Mouse (Mus musculus): ENCODE measurements at regions not wholly inside any gene's neighbourhood (a gene's known extent, or its start where the extent isn't known, plus 50 kb on each side); places are given as distances from the start of the nearest gene placed in this dataset.

DNA sequence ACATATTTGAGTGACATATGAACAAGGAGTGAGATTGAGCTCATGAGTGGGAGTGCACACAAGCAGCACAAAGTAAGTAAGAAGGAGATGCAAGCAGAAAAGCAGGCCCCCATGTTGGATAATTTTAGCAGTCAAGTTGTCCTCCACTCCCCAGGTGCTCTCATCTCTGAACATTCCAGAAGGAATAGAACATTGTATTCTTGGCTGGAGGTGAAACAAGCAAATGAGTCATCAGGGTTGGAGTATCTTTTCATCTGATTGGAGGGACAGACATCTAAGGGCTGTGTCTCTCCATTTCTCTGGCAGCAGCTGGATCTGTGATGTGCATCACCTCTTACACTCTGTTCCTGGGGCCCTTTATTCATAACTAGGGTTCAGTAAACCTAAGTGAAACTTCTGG, 122.7 kb downstream of the Cldn1 start:
- no peaks in the 10 kb centered on the region for H3K36me3 ChIP-seq (ENCODE audit: control insufficient read depth, insufficient read depth, low read length)
- H3K27me3 ChIP-seq (replicated peaks; ENCODE audit: control insufficient read depth, insufficient read depth, low read length), result no peaks in the 10 kb centered on the region
- no peak overlapping the region for H3K4me2 ChIP-seq (ENCODE audit: low read depth, low read length)
- H3K9ac ChIP-seq (ENCODE audit: low read depth, low read length), result no peak overlapping the region
- no peak overlapping the region for H3K4me3 ChIP-seq (ENCODE audit: low read length)
- H3K9me3 ChIP-seq (ENCODE audit: control insufficient read depth, low read length), result no peaks in the 10 kb centered on the region
- H3K27ac ChIP-seq (ENCODE audit: low read length), result no peak overlapping the region
- H3K4me1 ChIP-seq (ENCODE audit: control insufficient read depth, insufficient read depth, low read length), result no peaks in the 10 kb centered on the region
- no peak for ATAC-seq

GRCm38 (mm10) chr16:26247926-26248325, 123.7 kb downstream of the Cldn1 start:
- 62% methylated on average over 1 of the region's 1 CpGs for WGBS
- Histone ChIP-seq H3K36me3 (ENCODE audit: control insufficient read depth, insufficient read depth, low read length) (no peaks in the 10 kb centered on the region), H3K9ac (ENCODE audit: low read depth, low read length) (no peak overlapping the region), H3K4me2 (ENCODE audit: low read depth, low read length) (no peak overlapping the region), H3K27me3 (replicated peaks; ENCODE audit: control insufficient read depth, insufficient read depth, low read length) (no peaks in the 10 kb centered on the region), H3K4me3 (ENCODE audit: low read length) (no peak overlapping the region), H3K9me3 (ENCODE audit: control insufficient read depth, low read length) (no peaks in the 10 kb centered on the region), H3K4me1 (ENCODE audit: control insufficient read depth, insufficient read depth, low read length) (no peaks in the 10 kb centered on the region), H3K27ac (ENCODE audit: low read length) (no peak overlapping the region)
- no peak for ATAC-seq

DNA sequence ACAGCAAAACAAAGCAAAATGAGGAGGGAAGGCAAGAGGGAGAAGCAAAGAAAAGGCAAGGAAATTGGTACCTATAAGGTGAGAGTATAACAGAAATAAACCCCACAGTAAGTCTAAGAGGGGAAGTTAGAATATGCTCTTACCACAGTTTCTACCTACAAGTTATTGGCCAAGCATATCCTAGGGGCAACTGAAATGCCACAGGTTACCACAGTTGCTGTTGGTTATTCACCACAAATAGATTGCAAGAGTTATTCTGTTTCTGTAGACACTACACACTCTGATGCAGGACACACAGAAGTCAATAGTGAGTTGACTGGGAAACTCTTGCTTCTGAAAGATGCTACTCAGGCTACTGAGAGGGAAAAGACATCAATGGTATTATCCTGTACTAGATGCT, 129.7 kb upstream of the P3h2 start:
- Histone ChIP-seq H3K27ac (ENCODE audit: low read length) (no peak overlapping the region), H3K36me3 (ENCODE audit: control insufficient read depth, insufficient read depth, low read length) (no peaks in the 10 kb centered on the region), H3K4me1 (ENCODE audit: control insufficient read depth, insufficient read depth, low read length) (no peaks in the 10 kb centered on the region), H3K9ac (ENCODE audit: low read depth, low read length) (no peak overlapping the region), H3K4me2 (ENCODE audit: low read depth, low read length) (no peak overlapping the region), H3K27me3 (replicated peaks; ENCODE audit: control insufficient read depth, insufficient read depth, low read length) (no peaks in the 10 kb centered on the region), H3K4me3 (ENCODE audit: low read length) (no peak overlapping the region), H3K9me3 (ENCODE audit: control insufficient read depth, low read length) (no peaks in the 10 kb centered on the region)
- no peak for ATAC-seq

GRCm38 (mm10) chr16:26234113-26234512, 128.5 kb upstream of the P3h2 start:
- Histone ChIP-seq H3K9me3 (ENCODE audit: control insufficient read depth, low read length) (no peaks in the 10 kb centered on the region), H3K4me3 (ENCODE audit: low read length) (no peak overlapping the region), H3K4me2 (ENCODE audit: low read depth, low read length) (no peak overlapping the region), H3K36me3 (ENCODE audit: control insufficient read depth, insufficient read depth, low read length) (no peaks in the 10 kb centered on the region), H3K4me1 (ENCODE audit: control insufficient read depth, insufficient read depth, low read length) (no peaks in the 10 kb centered on the region), H3K9ac (ENCODE audit: low read depth, low read length) (no peak overlapping the region), H3K27ac (ENCODE audit: low read length) (no peak overlapping the region), H3K27me3 (replicated peaks; ENCODE audit: control insufficient read depth, insufficient read depth, low read length) (no peaks in the 10 kb centered on the region)
- ATAC-seq, result peak; percentile 89
- WGBS, result 3% methylated on average over 3 of the region's 3 CpGs

GRCm38 (mm10) chr16:26231110-26231509, 125.5 kb upstream of the P3h2 start:
- no peak for ATAC-seq
- no peak overlapping the region for H3K4me2 ChIP-seq (ENCODE audit: low read depth, low read length)
- no peaks in the 10 kb centered on the region for H3K27me3 ChIP-seq (replicated peaks; ENCODE audit: control insufficient read depth, insufficient read depth, low read length)
- H3K9me3 ChIP-seq (ENCODE audit: control insufficient read depth, low read length), result no peaks in the 10 kb centered on the region
- H3K9ac ChIP-seq (ENCODE audit: low read depth, low read length), result no peak overlapping the region
- no peak overlapping the region for H3K4me3 ChIP-seq (ENCODE audit: low read length)
- no peaks in the 10 kb centered on the region for H3K4me1 ChIP-seq (ENCODE audit: control insufficient read depth, insufficient read depth, low read length)
- H3K36me3 ChIP-seq (ENCODE audit: control insufficient read depth, insufficient read depth, low read length), result no peaks in the 10 kb centered on the region
- WGBS, result 97% methylated on average over 1 of the region's 1 CpGs
- H3K27ac ChIP-seq (ENCODE audit: low read length), result no peak overlapping the region

DNA sequence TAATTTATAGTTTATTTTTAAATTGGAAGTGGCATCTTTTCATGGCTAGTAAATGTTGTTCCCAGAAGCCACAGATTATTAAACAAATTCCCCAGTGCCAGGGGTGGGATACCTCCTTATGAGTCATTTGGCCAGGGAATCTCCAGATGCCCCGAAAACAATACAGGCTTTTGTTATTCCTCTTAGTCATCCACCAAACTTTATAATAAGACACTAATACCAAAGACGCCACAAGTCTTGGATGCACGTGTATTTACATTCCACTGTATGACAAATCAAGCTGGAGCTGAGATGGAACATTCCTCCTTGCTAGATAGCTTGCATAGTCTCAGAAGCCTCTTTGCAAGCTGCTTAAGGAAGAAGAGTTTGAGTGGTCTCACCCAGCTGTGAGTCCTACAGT, 105.8 kb upstream of the P3h2 start:
- no peak overlapping the region for H3K4me2 ChIP-seq (ENCODE audit: low read depth, low read length)
- whole genome bisulfite sequencing, result 48% methylated on average over 3 of the region's 3 CpGs
- no peak for ATAC-seq
- no peaks in the 10 kb centered on the region for H3K36me3 ChIP-seq (ENCODE audit: control insufficient read depth, insufficient read depth, low read length)
- no peaks in the 10 kb centered on the region for H3K4me1 ChIP-seq (ENCODE audit: control insufficient read depth, insufficient read depth, low read length)
- no peak overlapping the region for H3K4me3 ChIP-seq (ENCODE audit: low read length)
- H3K9me3 ChIP-seq (ENCODE audit: control insufficient read depth, low read length), result no peaks in the 10 kb centered on the region
- H3K27ac ChIP-seq (ENCODE audit: low read length), result no peak overlapping the region
- no peak overlapping the region for H3K9ac ChIP-seq (ENCODE audit: low read depth, low read length)
- no peaks in the 10 kb centered on the region for H3K27me3 ChIP-seq (replicated peaks; ENCODE audit: control insufficient read depth, insufficient read depth, low read length)

DNA sequence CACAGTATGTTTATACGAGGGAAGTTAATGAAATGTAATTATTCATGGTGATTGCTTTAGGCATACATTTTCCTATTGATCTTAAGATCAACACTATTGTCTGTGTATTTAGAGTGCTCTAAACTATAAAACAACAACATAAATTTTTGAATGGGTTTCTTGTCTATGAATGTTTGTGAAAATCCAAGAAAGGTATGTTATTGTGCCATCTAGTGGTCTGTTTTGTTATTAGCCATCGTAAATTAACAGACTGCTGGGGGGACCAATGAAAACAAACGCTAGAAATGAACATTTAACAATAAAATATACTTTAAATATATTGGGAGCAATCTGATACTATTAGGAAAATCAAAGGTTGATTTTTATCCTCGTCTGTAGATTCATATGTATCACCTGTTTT, 93.5 kb upstream of the P3h2 start:
- Histone ChIP-seq H3K9me3 (ENCODE audit: control insufficient read depth, low read length) (no peaks in the 10 kb centered on the region), H3K27ac (ENCODE audit: low read length) (no peak overlapping the region), H3K4me3 (ENCODE audit: low read length) (no peak overlapping the region), H3K4me2 (ENCODE audit: low read depth, low read length) (no peak overlapping the region), H3K36me3 (ENCODE audit: control insufficient read depth, insufficient read depth, low read length) (no peaks in the 10 kb centered on the region), H3K27me3 (replicated peaks; ENCODE audit: control insufficient read depth, insufficient read depth, low read length) (no peaks in the 10 kb centered on the region), H3K4me1 (ENCODE audit: control insufficient read depth, insufficient read depth, low read length) (no peaks in the 10 kb centered on the region), H3K9ac (ENCODE audit: low read depth, low read length) (no peak overlapping the region)
- WGBS, result 10% methylated on average over 4 of the region's 4 CpGs
- ATAC-seq, result no peak

- no peak overlapping the region for H3K9ac ChIP-seq (ENCODE audit: low read depth, low read length)
- no peaks in the 10 kb centered on the region for H3K36me3 ChIP-seq (ENCODE audit: control insufficient read depth, insufficient read depth, low read length)
Measured at GRCm38 (mm10) chr16:26196345-26196744, 90.8 kb upstream of the P3h2 start.

GRCm38 (mm10) chr16:26185288-26186281, 80.0 kb upstream of the P3h2 start:
- H3K36me3 ChIP-seq (ENCODE audit: control insufficient read depth, insufficient read depth, low read length), result no peaks in the 10 kb centered on the region
- H3K27ac ChIP-seq (ENCODE audit: low read length), result peak overlapping the region; percentile 43
- no peak overlapping the region for H3K9ac ChIP-seq (ENCODE audit: low read depth, low read length)
- no peaks in the 10 kb centered on the region; the same call in 1 of the 2 replicates for H3K4me1 ChIP-seq (ENCODE audit: control insufficient read depth, insufficient read depth, low read length)
- no peaks in the 10 kb centered on the region for H3K9me3 ChIP-seq (ENCODE audit: control insufficient read depth, low read length)
- peak; percentile 42; the same call in 1 of the 2 replicates for ATAC-seq
- 36% methylated on average over 8 of the region's 8 CpGs for WGBS
- H3K4me3 ChIP-seq (ENCODE audit: low read length), result no peak overlapping the region
- H3K4me2 ChIP-seq (ENCODE audit: low read depth, low read length), result no peak overlapping the region
- H3K27me3 ChIP-seq (replicated peaks; ENCODE audit: control insufficient read depth, insufficient read depth, low read length), result no peaks in the 10 kb centered on the region

More at GRCm38 (mm10) chr16:26196345-26196744, 90.8 kb upstream of the P3h2 start:
- no peak overlapping the region for H3K4me2 ChIP-seq (ENCODE audit: low read depth, low read length)
- H3K4me1 ChIP-seq (ENCODE audit: control insufficient read depth, insufficient read depth, low read length), result no peaks in the 10 kb centered on the region
- ATAC-seq, result 0 out of 2 replicates have a peak, but pooled peaks have one; percentile 48
- H3K27me3 ChIP-seq (replicated peaks; ENCODE audit: control insufficient read depth, insufficient read depth, low read length), result no peaks in the 10 kb centered on the region
- H3K4me3 ChIP-seq (ENCODE audit: low read length), result no peak overlapping the region
- H3K9me3 ChIP-seq (ENCODE audit: control insufficient read depth, low read length), result no peaks in the 10 kb centered on the region
- no peak overlapping the region for H3K27ac ChIP-seq (ENCODE audit: low read length)

All from intestine, embryonic 16.5 days (tissue).